Mouse (Mus musculus): ENCODE results near the gene Smim23. TPM values are rescaled to one million over a fixed set of nuclear protein-coding genes. Genes with fewer than 3 reads are reported as not detected.

The Smim23 gene
- total RNA-seq (2022) = not detected

DNA sequence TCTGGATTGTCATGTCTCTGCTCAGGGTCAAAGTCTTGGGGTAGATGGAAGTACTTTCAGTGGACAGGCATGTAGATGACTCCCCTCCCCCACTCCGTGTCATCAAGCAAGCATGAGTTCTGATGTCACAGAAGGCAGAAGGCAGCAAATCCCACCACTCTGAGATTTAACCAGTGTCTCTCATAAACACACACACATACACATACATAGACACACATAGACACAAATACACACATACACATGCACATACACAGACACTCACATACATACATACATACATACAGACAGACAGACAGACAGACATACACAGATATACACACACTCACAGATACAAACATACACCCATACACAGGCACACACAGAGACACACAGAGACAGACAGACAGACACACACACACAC is at the start of gene Smim23:
Smim23 (minus strand) TSS at position 101 of the 400 bp plus-strand sequence.
- DNase-seq = no peak

DNA sequence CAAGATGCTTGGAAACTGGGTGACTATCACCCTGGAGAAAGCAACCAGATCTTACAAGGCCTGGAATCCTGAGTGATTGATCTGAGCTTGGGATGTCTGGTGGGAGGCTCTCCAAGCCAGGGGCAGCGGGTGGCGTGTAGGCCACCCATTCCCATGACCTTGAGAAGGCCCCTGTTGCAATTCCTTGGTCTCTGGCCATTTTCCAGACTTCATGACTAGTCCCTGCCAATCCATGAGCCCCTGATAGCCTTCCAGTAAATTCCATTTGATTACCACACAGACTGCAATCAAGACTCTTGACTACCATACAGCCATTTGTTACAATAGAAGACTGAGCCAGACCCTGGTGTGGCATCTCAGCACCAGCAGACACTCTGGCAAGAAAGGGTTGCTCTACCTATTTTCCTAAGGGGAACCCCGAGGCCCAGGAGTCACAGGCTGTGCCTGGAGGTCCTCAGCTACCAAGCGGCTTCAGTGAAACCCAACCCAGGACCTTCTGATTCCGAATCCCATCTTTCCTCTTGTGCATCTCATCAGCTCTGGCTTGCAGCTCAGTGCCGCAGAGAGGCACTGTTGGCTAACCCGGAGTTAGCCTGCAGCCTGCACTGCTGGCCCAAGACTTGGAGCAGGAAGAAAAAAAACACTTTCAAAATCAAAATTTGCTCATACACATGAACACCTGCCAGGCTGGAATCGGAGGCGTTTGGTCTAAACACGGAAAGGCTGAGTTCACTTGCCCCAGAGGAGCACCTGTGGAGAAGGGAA is 44.4 kb upstream of the Smim23 start:
- DNase-seq = no peak

DNA sequence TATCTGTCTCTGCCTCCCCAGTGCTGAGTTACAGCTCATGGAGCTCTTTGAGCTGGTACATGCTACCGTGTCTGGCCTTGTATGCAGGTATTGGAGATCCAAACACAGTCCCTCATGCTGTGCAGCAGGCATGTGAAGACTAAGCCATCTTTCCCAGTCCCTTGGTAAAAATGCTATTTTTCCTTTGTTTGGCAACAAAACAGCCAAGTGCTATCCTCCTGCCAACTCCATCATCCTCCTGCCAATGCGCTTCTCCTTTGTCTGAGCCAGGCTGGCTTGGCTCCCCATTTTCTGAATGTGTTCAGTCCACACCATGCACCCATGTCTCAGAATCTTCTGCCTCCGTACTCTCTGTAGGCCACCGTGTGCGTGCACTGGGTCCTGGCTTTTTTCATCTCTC is 40.2 kb upstream of the Smim23 start:
- DNase-seq = no peak

DNA sequence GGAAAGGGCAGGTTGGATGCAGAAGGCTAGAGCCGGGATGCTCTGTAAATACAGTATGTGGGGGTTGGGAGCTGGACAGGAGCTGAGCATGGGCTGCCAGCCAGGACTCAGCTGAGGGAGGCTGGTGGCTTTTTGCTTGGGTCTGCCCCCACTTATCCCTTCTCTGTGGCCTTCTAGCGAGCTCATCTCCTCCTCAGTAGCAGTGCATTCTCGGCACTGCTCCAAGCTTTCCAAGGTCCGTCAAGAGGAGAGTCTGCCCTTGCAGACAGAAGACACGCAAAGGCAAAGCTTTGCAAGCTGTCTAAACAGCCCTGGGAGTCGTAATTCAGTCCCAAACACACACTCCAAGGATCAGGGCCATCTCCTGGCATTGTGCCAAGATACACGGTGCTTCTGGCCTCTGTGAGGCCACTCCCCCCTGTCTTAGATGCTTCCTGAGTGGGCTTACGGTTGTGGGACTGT is 33.0 kb upstream of the Smim23 start:
- DNase-seq = peak; percentile 84

DNA sequence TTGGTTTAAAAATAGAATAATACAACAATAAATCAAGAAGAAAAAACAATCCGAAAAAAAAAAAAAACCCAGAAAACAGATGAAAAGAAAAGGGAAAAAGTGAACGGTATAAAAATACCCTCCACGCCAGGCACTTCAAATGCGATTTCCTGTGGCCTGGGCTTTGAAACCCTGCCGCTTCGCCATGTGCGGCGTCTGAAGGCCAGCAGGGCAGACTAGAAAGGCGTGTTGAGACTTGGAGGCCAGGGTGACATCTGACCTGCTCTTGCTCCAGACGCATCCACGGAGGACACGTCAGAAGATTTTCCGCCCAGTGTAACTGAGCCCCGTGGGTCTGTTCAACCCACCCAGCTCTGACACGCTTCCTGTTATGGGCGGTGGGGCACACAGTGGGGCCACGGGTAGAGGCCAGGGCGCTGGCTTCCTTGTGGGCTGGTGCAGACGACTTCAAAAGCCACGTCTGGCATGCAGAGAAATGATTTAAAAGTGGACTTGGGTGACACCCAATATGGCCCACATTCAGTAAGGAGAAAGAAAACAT is 22.3 kb upstream of the Smim23 start:
- no peak for DNase-seq

DNA sequence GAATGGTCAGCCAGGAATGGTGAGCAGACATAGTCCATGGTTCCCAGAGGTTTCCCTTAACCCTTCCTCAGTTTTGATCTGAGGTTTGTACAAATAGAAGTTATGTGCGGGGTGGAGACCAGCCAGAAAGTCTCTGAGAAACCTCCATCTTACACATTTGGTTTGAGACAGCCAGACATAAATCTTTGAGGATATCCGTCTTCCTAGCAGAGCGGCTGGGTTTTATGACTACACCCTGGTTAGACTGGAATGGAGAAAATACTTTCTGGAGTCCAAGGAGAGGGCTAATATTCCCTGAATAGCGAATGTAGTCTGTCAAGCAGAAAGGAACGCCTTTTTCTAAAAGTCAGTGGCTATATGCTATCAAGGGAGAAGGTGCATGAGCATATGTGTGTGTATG is 16.8 kb upstream of the Smim23 start:
- DNase-seq = no peak

DNA sequence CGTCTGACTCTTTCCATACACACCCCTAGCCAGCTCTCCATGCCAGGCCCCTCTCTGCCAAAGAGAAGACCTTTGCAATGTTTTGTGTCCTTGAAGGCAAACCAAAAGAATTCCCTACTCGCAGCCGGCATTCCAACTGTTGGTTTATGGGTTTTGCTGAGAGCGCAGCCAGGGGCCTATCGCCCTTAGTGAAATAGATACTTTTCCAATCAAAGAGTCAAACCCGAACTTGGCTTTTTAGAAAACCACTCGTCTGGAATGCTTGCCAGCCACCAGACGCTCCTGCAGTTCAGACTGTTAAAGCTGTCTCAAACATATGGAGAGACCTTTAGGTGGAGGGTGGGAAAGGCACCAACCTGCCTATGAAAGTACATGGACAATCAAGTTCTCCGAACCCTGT is 15.9 kb upstream of the Smim23 start:
- DNase-seq = no peak

DNA sequence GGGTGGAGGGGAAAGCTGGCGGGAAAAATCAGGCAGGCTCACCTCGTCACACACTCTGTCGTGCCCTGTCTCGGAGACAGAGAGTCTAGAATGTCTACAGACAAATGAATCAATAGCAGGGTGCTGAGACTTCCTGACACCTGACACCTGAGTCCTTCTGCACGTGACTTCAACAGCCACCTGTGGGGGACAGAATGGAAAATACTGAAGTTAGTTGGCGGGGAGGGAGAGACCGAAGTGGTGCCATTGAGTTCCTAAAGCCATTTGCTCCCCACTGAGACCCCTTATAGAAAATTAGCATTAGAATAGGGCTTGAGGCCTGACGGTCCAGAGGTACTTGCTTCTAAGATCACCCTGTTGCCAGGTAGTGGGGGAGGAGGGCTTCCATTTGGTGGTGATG is 10.6 kb upstream of the Smim23 start:
- no peak for DNase-seq

DNA sequence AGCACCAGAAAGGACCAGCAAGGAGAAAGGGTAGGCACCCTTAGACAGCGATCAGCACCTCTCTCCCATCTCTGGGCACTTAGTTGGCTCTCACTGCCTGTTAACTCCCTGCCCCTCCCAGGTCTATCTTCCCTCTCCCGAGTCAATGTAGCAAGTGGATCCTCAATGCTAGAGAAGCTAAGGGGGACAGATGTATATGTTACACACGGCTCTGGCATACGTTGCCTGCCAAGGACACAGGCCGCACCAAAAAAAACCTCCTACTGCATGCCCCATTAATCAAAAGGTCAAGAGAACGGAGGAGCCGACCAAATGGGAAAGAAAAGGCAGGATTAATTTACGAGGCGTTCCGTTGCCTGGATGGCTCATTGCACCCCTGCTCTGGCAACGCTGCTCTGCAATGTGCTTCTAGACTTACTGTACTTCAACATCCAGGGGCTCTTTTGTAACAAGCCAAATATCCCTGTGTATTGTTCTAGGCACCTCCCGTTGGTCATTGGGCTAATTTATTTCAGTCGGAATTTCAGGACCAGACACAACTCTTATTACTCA is 10.0 kb upstream of the Smim23 start:
- no peak for DNase-seq

DNA sequence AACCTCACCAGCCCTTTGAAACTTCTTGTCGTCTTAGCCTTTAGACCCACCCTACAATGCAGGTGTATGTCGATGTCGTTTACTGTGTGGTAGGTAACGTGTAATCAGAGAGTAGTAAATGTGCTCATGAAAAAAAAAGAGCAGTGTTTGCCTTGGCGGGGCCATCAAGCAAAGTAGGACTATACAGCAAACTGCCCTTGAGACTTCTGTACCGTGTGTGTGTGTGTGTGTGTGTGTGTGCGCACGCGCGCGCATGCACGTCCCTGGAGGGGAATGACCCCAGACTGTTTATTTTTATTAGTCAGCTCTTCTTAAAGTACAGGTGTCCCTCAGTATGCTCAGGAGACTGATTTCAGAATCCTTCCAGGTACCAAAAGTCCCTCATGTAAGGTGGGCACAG is 6.8 kb downstream of the Smim23 start:
- DNase-seq = no peak

DNA sequence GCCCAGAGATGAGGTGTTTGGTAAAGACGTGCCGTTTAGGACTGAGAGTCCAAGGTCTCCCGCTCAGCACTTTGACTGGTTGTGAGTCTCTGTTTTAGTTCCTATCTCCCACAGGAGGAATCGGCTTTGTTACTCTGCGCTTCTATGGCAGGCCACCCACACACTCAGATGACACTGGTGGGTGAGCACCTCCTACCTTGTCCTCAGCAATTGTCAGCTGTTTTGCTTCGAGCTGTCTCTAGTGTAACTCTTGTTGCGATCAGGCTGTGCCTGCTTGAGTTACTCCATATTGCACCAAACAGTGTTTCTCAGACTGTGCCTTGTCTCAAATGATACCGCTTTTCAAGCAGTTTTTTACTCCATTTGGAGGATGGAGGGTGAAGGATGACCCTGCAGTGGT is 10.1 kb downstream of the Smim23 start:
- no peak for DNase-seq

DNA sequence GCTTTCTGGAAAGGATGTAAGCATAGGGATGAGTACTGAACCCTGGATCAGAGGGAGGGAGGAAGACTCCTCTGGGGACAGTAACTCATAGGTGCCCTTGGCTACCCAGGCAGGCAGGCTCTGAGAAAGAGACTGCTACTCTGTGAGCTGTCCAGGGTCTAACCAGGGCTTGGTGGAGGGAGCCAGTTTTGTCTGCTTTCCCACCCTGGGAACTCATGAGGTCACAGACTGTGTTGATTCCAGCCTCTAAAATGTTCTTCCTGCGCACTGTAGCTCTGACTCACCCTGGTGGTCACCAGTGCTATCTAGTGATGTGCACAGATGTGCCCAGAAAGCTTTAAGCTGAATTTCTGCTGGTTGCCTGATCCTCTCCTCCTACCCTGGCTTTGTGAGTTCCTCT is 15.3 kb downstream of the Smim23 start:
- no peak for DNase-seq

DNA sequence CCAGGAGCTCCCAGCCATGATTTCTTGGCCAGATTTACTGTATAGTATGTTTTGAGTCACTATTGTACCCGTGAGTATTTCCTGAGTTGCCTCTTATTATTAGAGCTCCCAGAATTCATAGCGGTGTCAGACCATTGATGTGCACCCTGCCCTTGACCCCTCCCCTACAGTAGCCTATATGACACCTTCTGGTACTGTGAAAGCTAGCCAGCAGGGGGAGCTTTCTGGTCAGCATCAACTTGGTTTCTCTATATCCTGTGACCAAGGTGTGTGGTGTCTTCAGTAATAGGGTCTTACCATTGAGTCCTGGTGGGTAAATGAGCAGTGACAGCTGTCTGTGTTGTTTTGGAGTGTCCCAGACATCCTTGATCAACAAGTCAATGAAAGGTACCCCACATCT is 18.4 kb downstream of the Smim23 start:
- peak; percentile 23 for DNase-seq

DNA sequence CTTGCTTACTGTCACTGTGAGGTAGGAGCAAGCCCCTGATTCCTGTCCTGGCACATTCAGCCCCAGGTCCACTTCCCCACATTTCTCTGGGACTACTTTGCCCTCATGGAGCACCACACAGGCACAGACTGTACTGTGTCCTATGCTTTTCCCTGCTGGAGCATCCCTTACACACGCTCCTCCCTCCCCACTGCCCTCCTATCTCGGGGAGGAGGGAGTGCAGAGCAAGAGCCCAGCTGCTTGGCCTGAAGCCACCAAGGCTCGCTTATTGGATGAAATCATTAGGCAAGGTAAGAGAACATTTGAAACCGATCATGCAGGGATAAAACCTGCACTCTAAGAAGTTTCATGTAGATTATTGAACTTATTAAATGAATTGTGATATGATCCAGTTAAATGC is 20.7 kb downstream of the Smim23 start:
- DNase-seq = no peak

DNA sequence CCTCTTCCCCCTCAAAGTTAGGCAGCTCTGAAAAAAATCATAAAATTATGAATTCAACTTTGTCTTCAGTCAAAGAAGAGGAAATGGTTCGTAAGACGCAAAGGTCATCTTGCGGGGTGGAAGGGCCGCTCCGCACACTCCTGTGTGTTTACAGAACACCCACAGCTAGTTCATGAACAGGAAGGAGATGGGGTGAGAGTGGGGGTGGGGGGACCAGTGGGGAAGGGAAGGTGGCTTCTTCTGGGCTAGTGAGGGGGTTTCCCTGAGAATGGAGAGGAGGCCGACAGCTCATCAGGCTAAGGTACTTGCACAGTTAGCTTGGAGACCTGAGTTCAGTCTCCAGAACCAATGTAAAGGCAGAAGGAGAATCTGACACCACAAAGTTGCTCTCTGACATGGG is 22.7 kb downstream of the Smim23 start:
- no peak for DNase-seq

DNA sequence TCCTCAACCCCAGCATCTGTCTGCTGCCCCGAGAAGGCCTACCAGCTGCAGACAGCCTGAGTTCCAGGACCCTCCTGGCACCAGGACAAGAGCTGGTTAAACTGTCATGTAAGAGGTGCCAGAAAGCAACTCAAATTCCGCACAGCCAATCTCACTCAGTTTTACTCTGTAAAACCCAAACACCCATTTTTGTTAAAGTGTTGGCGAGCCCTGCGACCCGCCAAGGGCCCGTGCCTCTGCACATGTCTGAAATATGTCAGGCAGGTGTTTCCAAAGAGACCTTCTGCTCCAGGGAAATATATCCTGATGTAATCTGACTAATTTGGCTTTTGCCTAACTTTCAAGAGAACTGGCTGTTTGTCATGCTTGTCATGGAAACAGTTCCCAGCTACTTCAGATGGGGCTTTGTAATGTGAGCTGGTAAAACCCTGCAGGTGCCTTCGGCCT is 23.5 kb downstream of the Smim23 start:
- DNase-seq = no peak

DNA sequence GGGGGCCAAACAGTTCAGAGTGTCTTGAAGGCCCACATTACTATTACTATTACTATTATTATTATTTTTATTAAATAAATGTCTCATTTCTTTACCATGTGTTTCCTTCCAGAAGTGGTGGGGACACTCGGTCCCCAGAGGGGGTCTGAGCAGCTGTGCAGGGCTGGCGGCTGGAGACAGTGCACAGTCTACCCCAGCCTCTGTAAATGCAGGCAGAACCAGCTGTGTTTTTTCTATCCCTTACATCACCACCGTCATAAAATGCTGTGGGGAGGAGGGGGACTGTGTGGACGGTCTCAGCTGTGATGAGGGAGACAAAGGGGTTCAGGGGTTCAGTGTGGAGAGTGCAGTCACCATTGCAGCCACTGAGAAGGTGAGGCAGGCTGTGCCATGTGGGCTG is 26.0 kb downstream of the Smim23 start:
- DNase-seq = no peak

DNA sequence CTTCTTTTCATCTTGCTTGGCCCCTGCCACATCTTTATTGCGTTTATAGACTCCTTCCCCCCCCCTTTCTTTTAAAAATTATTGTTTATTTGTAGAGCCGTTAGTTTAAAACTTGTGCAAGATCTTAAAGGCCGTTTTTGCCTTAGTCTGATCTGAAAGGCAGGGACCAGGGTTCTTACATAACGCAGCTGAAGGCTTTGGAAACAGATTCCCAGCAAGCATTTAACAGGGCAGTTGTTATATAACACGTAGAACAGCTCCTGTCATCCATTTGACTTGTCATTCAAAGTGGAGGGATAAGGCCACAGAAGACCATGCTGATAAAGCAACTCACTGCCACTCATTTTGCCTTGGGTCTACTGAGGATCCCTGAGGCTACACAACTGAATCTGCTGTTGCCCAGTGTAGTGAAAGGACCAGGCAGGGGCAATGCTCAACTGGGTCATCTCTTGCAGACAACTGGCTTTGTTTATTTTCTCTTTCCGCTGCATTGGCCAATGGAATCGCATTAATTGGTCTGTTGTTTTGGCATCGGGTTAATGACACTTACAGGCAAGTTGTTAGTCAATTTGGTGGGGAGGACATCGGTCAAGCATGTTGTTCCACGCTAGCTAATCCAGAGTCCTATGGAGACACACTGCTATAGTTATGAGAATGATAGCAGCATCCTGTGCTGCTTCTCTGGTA is 29.5 kb downstream of the Smim23 start:
- DNase-seq = no peak

DNA sequence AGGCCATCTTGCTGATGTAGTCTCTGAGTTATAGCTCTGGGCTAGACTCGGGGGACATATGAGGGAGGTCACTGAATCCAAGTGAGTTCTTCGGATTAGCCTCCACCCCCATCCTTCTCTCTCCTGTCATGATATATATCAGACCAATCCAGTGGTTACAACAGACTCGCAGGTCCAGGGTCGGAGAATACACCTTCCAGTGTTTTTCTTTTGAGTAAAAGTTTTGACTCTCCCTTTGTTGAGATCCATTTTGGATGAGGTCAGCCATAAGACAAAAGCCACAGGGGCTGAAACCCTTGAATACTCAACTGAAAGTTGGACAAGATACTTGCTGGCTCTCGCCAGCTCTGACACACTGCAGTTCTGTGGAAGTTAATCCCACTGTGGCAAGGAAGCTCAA is 38.2 kb downstream of the Smim23 start:
- DNase-seq = no peak

DNA sequence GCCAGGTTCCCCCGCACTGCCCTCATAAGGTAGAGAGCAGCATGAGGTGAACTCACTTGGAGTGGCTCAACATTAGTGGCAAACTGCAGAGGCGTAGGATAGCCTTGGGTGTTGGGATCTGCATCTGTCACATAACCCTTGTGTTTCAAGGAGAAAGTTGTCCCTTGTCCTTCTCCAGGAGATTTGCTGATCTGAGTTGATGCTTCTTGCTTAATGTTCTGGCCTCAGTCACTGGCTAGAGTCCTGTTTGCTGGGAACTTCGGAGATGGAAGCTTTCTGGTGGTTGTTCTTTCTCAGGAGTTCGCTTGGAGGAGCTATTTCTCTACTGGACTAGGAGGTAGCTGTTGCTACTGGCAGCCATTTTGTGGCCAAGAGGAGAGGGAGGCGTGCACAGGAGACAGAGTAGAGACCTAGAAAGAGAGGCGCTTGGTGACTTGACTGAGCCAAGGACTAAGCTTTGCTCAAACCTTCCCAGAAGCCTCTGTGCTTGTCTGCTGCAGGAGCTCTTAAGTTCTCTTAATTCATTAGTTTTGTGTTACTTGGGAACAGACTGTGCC is 38.7 kb downstream of the Smim23 start:
- DNase-seq = no peak

DNA sequence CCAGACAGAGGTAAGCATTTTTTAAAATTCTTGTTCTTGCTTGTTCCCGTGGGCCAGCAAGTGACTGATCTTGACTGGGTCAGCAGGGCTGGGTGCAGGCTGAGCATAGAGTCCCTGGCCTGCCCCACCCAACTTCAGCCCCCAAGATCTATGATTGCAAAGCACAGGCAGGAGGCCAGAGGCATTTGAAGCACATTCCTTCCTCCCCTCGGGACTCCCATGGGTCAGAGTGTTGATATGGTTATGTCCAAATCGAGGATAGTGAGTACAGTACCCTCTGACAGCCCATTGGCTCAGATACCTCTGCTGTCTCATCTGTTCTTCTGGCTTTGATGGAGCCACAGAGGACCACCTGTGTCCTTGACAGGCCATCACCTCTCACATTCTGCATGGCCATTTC is 41.7 kb downstream of the Smim23 start:
- DNase-seq = no peak

DNA sequence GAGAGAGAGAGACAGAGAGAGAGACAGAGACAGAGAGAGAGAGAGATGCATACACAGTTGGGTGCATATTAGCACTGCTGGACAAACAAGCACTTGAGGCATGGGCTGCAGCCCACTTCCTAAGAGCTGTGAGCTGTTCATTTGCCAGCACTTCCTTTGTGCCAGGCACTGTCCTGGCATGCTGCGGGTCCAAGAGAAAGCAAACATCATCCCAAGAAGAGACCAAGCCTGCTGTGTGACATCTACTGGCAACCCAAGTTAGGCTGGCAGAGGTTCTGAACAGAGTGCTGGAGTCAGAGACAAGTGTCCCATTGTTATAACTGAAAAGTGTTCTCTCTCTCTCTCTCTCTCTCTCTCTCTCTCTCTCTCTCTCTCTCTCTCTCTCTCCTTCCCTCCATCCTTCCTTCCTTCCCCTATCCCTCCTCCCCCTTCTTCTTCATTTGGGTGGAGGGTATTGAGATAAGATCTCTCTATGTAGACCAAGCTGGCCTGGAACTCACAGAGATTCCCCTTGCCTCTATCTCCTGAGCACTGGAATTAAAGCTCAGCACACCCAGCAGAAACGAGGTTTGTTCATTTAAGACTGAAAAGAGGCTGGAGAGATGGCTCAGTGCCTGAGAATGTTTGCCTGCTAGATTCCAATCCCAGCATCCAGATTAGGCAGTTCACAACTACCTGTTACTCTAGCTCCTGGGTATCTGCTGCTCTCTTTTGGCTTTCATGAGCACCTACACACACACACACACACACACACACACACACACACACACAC is 42.6 kb downstream of the Smim23 start:
- no peak for DNase-seq

Measured in adrenal gland, adult 8-10 months (tissue).